16 mouse cellular contexts compared by ENCODE assay signal in the genomic region with DNA sequence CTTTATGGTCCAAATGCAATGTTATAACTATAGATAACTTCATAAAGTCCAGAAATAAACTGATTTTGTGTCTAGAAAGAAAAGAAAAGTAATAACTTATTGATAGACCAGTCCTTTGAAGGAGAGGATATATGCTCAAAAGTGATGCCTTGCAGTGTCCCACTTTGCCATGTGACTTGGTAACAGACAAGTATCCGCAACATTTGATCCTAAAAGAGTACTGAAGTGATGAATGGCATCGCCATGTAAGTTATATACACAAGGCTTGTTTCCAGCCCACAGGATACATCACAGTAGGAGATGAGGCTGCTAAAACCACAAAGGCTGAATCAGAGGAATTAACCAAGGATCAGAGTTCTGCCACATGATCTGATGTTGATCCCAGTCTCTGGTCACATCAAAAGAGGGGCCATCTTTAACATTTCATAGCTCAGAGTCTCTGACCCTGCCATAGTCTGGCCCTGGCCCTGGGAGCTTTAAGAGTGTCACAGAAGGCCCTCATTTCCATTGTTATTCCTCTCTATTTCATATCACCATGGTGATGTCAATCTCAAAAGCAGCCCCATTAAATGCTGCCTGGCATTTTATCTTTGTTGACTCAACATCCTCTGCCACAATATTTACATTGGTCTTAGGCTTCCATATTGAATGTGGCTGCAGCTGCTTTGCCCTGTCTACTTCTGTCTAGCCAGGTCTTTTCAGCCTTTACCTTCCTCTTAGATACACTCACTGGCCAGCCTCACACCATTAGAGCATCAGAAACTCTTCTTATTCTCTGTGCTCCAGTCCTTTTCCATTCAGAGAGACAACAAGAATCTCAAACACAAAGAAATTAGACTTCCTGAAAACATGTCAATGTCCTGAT.
"Had no signal": no experiment of that assay in that cellular context is flagged by ENCODE, and none has a peak within 500 bp of the region (broad histone marks: within the 10 kb centered on the region; RNA-seq: fewer than 3 reads in every experiment).

No protein-coding gene starts in this region.

- H3K27me3 ChIP-seq: midbrain, embryonic 15.5 days; neural tube, embryonic 12.5 days had no signal

- H3K4me3 ChIP-seq: midbrain, embryonic 15.5 days; neural tube, embryonic 12.5 days had no signal

- ATAC-seq: midbrain, embryonic 15.5 days had no signal

- H3K9me3 ChIP-seq: midbrain, embryonic 15.5 days; neural tube, embryonic 12.5 days had no signal

- H3K27ac ChIP-seq: liver, embryonic 14.5 days; midbrain, embryonic 15.5 days; neural tube, embryonic 12.5 days had no signal

- H3K4me2 ChIP-seq: liver, embryonic 11.5 days; lung, embryonic 14.5 days; midbrain, embryonic 15.5 days; neural tube, embryonic 12.5 days had no signal

- H3K36me3 ChIP-seq: midbrain, embryonic 15.5 days; neural tube, embryonic 12.5 days had no signal

- DNase-seq: lung, adult 18-20 months; lung, embryonic 14.5 days; lung, postnatal 10 days; lung, postnatal 4 days; retina, postnatal 1 day; right cerebral cortex, adult 18-20 months; right cerebral cortex, postnatal 25 days; right cerebral cortex, postnatal 4 days; spleen, adult 18-20 months; thymus, adult 18-20 months; thymus, postnatal 14 days; thymus, postnatal 36 days had no signal

- H3K9ac ChIP-seq: liver, embryonic 14.5 days; lung, embryonic 14.5 days; midbrain, embryonic 15.5 days; neural tube, embryonic 12.5 days had no signal

- H3K4me1 ChIP-seq: midbrain, embryonic 15.5 days; neural tube, embryonic 12.5 days had no signal
